Mouse (Mus musculus): ENCODE measurements around the gene Olfr552.
"Not testable (repeated sequence)": the region's sequence is repeated elsewhere in the genome, so short reads cannot be mapped to it uniquely, and the experiment has no call there.

Olfr552 gene

DNA sequence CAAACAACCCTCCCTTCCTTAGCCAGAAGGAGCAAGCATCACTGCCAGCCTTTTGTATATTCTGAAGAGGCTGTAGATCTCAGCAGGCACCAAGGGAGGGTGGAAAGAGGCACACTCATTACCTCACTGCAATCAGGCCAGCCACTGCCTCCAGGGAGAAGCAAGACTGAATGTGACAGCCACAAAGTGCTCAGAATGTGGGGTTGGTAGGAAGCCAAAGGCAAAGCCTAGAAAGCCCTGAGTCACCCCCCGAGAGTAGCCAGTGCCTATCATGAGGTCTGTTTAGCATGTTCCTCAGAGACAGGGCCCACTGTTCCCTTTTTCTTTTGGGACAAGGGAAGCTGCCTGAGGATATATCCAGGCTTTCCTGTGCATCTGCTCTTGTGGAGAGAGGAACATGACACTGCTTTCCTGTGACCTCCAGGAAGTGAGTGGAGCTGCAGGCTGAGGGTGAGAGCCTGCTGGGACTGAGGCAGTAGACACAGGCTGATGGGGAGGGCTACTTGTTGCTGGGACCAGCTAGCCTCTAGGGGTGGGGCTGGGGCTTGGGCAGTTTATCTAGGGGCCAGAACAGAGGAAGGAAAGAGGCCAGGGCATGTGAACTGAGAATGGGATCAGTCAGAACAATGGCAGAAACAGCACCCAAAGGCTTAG is at the start of gene Olfr552:
Olfr552 (plus strand) TSS at position 393 of the 654 bp plus-strand sequence.
- DNase-seq (ENCODE audit: low read depth) = no peak

DNA sequence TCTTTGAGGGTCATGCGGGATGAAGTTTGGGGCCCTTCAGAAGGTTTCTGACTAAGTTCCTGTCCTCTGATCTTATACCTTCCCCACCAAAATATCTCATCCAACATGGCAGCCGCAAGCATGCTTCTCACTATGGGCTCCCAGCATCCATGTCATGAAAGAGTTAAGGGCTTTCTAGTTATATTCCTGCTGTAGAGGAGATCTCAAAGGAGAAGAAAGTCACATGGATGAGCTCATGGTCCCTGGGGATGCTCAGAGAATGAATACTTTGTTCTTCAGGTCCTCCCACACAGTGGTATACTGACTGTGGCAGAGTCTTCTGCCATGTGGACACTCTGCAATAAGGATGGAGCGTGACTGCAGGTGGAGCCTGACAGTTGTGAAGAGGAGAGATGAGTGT is 48.0 kb upstream of the Olfr552 start, which contains the start of gene Olfr549:
Olfr549 (plus strand) TSS at position 301 of the 400 bp plus-strand sequence.
- no peak for DNase-seq (ENCODE audit: low read depth)

DNA sequence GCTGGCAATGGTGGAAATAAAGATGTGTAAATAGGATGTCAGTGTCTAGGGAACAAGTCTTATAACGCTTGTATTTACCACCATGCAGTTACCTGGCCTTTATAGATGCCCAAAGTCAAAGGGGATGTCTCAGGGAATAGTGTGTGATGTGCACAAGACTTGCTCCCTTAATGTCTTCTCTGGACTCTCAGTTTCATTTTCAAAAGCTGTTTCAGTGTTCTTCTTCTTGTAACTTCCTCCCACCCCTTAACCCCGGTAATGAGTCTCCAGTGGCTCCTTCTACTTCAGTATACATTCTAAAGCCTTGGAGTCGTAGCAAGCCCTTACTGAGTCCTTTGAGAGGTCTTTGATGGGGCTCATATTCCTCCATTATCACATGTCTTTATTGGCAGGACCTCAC is 44.3 kb upstream of the Olfr552 start:
- DNase-seq (ENCODE audit: low read depth) = no peak

DNA sequence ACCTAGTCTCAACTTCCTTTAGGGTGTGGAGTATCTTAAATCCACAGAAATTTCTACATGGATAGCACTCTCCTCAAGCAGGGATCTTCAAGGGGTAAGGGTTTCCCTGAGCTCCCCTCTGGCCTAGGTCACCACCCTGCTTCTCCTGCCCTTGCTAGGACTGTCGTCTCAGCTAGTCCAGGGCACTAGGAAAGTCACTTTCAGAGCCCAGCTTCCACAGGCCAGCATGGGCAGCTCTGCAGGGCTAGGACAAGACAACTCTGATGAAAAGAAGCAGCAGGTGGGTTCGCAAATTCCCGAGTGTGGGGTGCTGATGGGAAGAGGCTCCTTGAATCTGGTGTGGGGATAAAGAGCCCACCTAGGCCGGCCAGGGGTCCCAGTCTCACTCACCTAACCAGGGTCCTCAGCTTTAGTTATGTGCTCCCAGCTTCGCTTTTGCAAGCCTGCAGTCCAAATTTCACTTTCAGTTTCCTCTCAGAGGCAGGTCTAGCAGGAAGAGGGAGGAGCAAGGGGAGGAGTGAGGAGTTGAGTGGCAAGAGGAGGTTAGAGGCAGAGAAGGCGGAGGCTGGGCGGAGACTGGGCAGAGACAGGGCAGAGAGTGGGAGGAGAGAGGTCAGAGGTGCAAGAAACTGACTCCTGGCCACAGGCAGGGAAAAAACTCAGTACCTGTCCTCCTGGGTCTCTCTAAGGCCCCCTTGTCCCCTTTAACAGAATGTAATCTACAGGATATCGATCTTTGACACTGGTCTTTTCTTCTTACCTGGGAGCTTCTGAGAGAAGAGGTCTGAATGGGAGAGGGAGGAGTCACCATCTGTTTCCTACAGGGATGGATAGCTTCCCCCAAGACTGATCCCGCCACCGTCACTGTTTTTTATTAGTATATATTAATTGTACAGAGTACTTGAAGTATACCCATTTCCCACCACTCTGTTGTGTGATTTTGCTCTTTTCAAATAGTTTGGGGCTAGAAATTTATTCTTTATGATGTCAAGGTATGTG is 32.3 kb upstream of the Olfr552 start, which contains the start of gene Trim21:
Trim21 (minus strand) TSS at position 488 of the 999 bp plus-strand sequence.
- DNase-seq (ENCODE audit: low read depth) = peak; percentile 85

DNA sequence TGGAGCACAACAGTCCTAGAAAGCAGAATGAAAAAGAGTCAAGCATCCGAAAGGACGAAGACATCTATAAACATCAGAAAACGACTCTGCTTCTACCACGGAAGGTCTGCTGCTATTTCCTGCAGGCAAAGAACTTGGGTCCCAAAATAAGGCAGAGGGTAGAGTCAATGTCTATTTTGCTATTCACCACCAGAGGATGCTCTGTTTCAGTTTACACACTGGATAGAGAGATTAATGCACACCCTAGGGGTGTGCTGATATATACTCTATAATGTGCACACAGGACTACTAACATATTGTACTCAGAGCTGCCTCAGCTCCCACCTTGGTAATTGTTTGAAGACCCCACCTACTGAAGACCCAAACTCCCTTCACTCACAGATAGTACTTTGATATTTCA is 31.4 kb upstream of the Olfr552 start:
- no peak for DNase-seq (ENCODE audit: low read depth)

DNA sequence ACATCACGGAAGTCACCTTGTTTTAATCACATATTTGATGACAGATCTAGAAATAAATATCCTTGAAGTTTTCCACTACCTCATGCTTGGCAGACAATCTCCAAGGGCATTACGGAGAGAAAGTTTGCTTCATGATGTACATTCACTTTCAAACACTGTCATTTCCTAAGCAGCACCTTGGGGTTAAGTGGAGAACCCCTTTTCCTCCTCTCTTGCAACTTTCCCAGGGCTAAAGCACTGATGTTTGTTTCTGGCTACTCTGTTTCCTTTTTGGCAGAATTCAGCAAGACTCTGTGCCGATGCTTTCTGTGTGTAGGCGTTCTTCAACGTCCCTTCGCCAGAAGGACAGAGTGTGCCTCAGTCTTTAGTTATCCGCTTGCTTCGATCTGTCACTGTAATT is 26.4 kb upstream of the Olfr552 start, which contains the start of gene Olfr550:
Olfr550 (plus strand) TSS at position 301 of the 400 bp plus-strand sequence.
- DNase-seq (ENCODE audit: low read depth) = no peak

DNA sequence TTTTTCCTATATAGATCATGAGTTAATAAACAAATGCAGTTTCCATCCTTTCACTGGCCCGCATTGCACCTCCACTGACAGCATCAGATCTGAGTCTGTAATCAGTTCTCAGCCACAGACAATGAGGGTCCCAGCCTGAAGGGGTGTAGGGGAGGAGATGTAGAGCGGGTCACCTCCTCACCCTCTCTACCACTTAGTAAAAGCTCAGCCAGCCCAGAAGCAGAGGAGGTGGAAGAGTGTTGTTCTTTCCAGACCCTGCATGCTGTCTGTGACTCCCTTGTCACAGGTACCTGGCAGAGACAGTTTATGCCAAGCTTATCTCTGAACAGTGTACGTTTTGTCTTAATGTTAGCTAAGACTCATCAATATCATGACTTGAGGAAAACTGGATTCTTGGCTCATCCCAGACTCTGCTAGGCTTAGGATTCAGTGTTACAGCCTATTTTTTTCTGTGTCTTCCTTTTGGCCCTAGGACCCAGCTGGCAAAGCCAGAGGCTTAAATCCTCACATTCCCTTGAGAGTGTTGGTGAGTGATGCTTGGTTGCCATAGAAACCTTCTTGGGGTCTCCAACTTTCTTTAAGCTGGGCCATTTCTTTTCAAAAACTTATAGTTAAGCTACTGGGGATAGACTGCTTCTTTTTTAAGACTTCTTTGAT is 24.3 kb upstream of the Olfr552 start:
- no peak for DNase-seq (ENCODE audit: low read depth)

DNA sequence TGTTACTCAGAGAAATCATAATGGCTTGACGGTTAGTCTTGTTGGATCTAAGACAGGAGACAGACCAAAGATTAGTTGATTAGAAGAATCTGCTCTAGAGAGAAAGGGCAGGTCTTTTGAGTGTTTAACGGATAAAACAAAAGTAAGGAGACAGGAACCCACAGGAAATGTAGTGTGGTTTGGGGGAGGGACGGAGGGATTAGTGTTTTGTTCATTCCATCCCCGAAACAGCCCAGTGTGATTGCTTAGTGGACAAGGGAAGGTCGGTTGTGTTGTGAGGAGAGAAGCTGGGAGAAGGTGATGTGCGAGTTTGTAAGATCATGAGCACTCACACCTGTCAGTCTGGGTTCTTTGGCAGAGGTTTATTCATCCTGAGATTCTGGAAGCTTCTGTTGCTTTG is 21.6 kb upstream of the Olfr552 start:
- no peak for DNase-seq (ENCODE audit: low read depth)

DNA sequence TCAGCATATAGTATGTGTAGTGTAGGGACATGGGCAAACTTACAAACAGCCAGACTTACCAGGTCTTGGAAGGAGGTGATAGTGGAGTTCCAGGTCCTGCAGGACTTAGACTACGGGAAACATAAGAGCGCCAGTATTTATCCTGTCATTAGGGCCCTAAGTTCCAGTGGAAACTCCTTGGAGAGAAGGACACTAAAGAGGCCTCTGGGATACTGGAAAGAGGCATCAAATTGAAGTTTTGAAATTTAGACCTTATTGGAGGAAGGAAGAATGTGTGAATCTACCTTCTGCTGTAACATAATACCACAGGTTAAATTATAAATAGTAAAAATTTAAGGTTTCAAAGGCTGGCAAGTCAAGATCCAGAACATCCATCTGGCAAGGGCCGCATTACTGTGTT is 5.8 kb upstream of the Olfr552 start, which contains the start of gene Olfr551:
Olfr551 (minus strand) TSS at position 101 of the 400 bp plus-strand sequence.
- no peak for DNase-seq (ENCODE audit: low read depth)

DNA sequence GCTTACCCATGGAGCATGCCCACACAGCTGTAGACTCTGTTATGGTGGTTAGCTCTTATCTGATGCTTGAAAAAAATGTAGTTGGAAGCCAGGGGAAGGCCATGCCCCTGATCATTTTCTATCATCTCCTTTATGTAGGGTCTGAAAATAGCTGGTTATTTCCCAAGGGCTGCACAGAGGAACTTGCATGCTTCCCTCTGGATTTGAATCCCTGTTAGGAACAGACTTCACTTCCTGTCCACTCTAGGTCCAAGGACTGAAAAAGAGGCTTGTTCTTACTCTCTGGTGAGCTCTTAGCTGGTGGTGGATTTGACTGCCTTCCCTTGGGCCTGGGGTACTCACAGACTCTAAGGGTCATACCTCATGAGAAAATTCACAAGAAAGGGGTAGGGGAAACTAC is 20.5 kb downstream of the Olfr552 start, which contains the start of gene Olfr553:
Olfr553 (minus strand) TSS at position 101 of the 400 bp plus-strand sequence.
- no peak for DNase-seq (ENCODE audit: low read depth)

DNA sequence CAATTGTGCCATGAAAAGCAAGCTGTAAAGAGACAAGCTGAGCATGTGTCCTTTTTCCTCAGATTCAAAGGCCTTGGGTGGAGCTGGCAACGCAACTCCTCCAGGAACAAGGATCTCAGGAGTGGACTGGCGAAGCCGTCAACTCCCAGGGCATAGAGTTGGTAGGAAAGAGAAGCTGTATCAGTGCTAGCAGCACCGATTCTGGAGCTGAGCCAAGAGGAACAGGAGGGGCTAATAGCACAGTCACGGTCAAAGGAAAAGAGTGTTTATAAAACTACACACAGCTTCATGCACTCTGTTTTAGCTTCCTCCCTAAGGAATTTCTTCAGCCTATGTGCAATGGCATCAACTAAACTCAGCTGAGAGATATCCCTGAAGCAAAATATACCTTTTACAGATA is 22.0 kb downstream of the Olfr552 start:
- no peak for DNase-seq (ENCODE audit: low read depth)

DNA sequence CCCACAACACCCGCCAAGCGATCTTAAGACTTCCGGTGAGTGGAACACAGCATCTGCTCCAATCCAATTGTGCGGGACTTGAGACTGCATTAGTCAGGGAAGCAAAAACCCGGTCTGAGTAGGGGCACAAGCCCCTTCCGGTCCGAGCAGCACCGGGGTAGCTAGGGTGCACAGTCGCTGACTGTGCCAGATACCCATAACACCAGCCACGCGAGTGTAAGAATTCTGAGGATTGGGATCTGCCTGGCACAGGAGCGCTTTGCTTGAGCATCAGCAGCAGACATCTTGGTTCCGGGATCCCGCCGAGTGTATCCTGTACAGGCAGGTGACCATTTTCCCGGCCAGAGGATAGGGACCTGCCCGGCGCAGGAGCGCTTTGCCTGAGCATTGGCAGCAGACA is 22.8 kb downstream of the Olfr552 start:
- not testable (repeated sequence) for DNase-seq (ENCODE audit: low read depth)

DNA sequence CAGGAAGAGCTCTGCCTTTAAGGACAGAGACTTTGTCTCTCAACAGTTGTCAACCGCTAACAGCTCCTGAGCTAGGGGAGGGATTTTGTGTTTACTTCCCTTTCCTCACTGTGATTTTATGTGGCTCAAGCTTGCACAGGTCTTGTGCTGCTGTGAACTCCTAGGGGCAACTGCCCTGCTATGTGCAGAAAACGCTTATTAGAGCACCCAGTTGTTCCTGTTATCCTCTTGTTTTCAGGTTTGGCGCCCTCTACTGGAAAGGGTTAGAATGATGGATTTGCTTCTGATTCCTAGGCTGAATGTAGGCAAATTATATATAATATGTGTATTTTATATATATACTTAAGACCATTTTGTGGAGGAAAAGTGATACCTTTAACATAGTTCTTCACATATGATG is 39.1 kb downstream of the Olfr552 start:
- peak; percentile 19 for DNase-seq (ENCODE audit: low read depth)

DNA sequence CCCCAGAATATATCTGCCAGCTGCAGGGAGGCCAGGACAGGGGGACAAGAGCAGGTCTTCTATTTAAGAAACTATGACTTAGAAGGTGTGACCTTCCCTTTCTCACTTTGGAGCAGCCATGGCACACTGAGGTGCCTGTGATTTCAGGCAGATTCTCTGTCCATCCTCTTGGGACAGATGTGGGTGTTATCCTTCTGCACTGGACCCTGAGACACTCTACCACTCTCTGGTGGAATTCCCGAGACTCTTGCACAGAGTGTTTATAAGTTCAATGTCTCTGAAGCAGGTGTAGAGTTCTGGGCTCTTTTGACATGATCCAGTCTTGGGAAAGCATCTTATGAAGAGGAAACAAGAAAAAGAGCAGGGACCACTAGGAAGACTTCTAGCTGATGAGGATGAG is 40.6 kb downstream of the Olfr552 start, which contains the start of gene Olfr554:
Olfr554 (plus strand) TSS at position 301 of the 400 bp plus-strand sequence.
- no peak for DNase-seq (ENCODE audit: low read depth)

DNA sequence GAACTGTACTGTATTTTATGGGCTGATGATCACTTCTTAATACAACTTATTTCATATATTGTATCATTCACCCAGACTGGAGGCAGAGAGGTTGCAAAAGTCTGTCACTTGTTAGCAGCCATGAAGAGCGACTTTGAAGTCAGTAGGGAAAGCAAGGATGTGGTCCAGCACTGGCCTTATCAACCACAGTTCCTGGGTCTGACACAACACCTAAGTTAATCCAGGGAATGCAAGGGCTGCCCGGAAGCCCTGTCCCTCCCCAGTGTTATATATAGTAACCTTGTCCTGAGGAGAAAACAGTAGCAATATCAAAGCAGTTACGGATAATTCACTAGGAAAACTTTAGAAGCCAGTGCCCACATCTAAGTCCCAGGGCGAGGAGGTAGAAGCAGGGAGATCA is 47.4 kb downstream of the Olfr552 start:
- not testable (repeated sequence) for DNase-seq (ENCODE audit: low read depth)
